Mouse (Mus musculus) layer of hippocampus, adult 9-11 months (tissue): ENCODE data around the gene Lhfpl5.

ENCODE experiments used
- DNase-seq: peaks from one replicate; pipeline ENCODE4 v3.0.0; 2022

The Lhfpl5 gene

DNA sequence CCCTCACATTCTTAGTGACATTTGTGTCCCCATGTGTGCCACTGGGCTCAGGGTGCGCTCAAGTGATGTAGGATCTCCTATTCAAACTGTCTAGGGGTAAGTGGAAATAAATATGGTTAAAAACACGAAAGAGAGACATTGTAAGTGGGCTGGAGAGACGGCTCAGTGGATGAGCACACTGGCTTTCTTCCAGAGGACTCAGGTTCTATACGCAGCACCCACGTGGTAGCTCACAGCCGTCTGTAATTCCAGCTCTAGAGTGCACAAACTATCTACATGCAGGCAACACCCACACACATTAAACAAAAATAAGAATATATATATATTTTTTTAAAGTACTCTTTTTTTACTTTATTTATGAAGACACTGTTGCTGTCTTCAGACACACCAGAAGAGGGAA, 2.5 kb upstream of the Lhfpl5 start:
- no peak for DNase-seq

DNA sequence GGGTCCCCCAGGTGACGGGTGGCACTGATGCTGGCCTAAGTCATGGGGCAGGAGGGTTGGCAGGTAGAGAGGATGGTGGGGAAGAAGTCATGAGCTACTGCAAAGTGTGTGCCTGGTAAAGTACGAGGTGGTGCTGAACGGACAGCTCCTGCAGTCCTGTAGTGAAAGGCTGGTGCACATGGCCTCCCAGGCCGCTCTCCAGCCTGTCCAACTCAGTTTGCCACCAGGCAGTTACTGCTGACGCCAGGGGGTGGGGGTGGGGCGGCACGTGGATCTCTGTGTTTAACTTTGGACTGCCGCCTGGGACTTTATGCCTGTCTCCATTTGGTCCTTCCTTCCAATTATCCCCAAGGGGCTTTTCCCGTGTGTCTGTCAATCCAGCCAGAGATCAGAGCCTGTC, 5.0 kb downstream of the Lhfpl5 start:
- DNase-seq: no peak

DNA sequence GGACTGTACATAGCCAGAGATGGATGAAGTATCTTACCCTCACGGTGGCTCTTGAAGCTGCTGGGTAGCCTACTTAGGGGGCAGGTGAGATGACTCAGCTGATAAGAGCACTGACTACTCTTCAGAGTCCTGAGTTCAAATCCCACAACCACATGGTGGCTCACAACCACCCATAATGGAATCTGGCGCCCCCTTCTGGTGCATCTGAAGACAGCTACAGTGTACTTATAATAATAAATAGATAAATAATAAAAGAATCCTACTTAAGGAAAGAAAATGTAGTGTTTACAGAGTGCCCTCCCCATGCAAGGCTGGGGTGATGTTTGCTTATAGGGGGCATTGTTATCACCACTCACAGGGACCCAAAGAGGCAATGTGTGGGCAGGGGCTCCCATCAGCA, 5.6 kb downstream of the Lhfpl5 start:
- DNase-seq: no peak

DNA sequence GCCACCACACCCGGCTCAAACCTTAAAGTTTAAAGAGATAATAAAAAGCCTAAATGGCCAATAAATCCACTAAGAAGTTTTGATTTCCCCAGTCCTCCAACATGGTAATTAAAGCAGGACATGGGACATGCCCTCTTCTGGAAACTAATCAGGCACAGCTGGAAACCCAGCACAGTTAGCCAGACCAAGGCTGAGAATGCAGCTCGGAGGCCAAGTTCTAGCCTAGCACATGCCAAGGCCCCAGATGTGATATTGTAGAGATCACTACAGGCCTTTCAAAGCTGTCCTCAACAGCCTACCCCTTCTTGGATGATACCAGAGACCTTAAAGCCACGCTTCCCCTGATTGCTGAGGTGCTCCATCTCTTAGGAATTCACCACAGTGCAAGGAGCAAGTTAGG, 11.1 kb downstream of the Lhfpl5 start:
- no peak for DNase-seq

DNA sequence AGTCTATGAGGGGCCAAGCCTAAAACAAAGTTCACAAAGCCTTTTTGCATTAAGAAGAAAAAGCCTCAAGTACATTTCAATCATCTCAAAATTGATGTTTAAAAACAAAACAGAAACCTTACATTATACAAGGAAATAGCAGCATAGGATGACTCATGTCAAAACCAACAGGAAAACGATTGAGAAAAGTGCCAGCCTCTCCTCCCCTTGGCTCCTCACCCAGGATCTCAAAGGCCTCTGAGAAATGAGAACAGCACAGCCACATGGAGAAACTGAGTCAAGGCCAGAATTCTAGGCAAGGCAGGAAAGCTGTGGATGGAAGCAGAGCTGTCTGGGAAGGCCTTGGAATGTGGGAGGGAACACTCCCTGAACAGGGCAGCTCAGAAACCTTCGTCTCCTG, 13.2 kb downstream of the Lhfpl5 start:
- DNase-seq: no peak

DNA sequence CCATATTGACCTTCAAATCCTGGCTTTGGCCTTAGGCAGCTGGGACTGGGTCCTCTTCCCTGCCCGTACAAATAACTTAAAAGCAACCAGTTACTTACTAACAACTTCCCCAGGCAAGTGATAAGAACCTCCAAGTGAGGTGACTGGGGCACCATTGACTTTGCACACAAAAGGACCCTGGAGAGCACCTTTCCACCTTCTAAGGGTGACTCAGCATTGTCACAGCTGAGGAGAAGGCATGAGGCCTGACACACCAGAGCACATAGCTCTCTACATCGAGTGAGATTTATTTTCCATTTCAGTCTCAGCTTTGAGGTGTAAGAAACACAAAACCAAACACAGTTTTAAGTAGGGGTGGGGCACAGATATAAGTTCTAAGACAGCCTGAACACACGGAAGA, 15.2 kb downstream of the Lhfpl5 start:
- no peak for DNase-seq

DNA sequence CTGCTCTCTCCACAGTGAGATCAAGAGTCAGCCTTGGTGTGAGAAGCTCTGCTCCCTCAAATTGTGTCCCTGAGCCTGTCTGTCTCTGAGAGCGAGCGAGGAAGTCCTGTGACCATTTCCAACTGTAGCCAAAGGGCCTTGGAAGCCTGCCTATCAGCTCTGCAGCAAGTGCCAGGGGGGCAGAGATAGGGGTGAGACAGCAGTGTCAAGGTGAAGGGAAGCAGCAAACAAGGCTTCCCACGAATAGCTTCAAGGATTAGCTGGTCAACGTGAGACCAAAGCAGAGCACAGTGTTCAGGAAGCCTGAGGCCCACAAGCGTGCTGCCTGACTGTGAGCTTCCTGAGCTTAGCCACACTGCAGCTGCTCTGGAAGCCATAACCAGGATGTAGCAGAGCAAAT, 16.0 kb downstream of the Lhfpl5 start:
- DNase-seq: no peak

DNA sequence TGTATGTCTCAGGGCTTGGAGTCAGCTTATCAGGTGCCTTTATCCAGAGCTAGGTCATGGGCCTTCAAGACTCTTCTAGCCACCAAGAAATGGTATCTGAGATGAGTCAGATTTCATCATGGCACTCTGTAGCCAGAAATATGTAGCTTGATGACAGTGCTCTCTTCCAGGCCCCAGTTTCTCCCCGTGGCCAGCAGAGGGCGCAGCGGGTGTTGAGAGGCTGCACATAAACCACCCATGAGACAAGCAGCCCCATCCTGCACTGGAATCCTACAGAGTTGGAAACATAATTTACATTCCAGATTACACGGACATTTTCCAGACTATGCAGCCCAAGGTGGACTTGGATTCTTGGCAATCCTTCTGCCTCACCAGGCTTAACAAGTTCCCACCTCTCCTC, 17.6 kb downstream of the Lhfpl5 start:
- peak; percentile 62 for DNase-seq

DNA sequence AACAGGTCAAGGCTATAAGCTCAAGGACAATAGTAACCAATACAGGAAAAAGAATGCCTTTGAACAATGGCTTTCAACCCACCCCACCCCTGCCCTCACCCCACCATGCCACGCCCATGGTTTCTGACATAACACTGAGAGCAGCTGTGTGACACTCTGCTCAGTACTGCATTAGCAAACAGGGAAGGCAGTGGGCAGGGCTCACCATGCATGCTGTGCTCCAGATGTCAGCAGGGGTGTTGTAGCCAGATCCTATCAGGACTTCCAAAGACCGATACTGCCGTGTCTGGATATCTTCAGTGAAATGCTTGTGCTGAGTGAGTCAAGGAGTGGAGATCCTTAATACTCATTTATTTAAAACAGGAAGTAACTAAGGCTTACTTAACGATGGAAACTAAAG, 18.5 kb downstream of the Lhfpl5 start:
- DNase-seq: no peak

DNA sequence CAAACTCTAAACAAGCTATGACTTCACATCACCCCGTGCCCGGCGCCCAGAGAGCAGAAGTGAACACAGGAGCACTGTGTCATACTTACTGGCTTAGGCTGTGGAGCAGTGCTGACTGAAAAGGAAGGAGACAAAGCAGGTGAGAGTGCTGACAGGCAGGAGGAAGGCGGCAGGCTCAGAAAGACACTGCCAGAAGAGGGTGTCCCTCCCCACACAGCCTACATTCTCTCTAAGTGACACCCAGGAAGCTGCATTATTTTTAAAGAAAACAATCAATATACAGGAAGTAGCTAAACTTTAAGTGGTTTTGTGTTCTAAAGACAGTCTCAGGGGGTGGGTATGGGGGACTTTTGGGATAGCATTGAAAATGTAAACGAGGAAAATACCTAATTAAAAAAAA, 25.3 kb downstream of the Lhfpl5 start:
- no peak for DNase-seq

DNA sequence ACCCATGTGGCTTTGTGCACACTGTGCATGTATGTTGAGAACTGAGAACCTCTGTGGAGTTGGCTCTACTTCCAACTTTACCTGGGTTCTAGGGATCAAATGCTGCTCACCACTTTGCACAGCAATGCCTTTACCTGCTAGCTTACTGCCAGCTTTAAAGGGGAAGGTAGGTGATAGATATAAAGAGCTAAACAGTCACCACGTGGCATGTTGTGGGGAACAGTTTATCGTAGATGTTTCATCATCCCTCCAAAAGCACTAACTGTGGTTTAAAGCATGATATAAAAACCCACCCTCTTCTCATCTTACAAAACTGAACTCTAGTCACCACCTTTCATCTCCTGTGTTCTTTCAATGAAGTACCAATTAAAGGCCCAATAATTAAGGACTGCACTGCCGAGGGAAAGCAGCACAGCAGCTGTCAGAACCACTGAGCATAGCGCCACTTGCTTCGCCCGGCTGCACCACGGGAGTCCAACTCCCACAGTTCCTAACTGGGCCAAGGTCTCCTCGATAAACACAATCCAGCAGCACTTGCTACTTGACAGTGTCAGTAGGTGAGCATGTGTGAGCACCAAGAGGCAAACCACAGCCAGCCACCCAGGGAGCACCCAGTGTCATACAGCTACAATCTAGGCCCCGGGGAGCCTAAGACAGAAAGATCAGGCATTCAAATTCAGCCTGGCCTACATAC, 26.3 kb downstream of the Lhfpl5 start:
- DNase-seq: no peak

DNA sequence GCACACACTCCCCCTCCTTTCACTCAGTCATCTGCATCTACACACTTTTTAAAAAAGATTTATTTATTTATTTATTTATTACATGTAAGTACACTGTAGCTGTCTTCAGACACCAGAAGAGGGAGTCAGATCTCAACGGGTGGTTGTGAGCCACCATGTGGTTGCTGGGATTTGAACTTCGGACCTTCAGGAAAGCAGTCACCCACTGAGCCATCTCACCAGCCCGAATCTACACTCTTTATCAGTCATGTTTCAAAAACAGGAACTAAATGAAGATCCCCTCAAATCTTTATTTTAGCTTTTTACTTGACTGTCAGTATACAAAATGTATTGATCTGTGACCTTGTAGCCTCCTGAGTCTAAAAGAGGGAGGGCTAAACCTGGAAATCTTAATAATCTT, 34.1 kb downstream of the Lhfpl5 start:
- DNase-seq: no peak

DNA sequence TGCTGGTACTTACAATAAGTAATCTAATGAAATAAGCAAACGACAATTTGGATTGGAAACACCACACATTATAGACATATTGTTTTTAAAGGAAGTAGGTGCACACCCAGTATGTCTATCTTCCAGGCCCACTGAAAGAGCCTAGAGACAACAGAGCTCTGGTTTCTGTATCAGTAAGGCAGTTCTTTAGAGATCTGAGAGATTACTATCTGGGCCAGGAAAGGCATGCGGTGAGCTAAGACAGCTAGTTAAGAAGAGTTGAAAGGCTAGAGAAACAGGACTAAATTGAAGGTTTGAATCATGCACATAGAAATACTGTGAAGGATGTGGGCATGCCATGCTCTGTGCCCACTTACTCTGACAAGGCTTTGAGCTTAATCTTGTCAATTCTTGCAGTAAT, 37.2 kb downstream of the Lhfpl5 start:
- DNase-seq: no peak

DNA sequence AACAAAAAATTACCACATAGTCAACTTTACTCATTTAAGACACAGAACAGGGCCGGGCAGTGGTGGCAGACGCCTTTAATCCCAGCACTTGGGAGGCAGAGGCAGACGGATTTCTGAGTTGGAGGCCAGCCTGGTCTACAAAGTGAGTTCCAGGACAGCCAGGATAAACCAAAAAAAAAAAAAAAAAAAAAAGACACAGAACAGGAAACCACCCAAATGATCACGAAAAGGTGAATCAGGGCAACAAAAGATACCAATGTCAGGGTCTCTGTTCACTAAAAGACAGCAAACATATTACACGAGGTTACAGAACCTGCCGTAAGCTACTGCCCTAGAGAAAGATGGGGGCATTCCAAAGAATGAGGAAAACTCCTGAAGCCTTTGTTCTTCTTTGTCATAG, 37.7 kb downstream of the Lhfpl5 start:
- DNase-seq: no peak

DNA sequence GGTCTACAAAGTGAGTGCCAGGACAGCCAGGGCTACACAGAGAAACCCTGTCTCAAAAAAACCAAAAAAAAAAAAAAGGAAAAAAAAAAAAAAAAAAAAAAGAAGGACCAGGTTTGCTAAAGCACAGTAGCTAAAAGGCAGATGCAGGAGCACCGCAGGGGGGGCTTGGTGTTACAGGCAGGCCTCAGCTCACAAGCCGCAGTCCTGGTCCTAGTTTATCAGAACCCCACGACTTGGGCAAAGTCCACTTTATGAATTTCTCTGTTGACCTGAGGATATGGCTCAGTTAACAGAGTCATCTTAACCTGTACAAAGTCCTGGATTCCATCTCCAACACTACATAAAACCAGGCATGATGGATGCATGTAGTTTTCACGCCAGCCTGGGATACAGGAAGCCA, 39.9 kb downstream of the Lhfpl5 start:
- no peak for DNase-seq

DNA sequence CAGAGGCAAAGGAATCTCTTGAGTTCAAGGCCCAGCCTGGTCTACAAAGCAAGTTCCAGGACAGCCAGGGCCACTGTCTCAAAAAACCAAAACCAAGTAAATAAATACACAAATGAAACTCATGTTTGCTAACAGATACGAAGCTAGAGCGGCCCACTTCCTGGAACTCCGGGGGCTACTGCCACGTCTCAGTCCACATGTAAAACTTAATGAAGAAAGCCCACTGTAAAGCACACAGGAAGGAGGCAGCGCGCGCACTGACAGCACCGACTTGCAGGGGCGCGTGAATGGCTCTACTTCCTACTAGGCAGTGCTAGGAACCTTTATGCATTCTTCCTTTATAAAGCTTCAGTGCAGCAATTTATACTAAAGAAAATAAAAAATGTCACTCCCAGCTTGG, 42.2 kb downstream of the Lhfpl5 start:
- no peak for DNase-seq

DNA sequence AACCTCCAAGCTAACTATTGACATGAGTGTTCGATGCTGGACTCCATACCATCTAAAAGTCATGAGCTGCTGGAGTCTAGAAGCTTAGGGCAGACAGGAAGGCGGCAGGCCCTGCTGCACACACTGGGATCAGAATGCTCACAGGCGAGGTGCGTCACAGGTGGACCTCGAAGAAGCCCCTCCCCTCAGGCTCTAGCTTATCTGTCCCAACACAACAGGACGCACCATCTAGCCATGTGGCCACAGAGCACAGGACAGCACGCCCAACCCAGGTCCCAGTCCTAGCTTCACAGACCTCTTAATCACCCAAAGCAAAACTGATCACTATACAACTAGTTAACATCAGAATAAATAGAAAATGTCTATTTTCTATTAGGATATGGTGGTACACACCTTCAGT, 42.7 kb downstream of the Lhfpl5 start:
- DNase-seq: no peak

DNA sequence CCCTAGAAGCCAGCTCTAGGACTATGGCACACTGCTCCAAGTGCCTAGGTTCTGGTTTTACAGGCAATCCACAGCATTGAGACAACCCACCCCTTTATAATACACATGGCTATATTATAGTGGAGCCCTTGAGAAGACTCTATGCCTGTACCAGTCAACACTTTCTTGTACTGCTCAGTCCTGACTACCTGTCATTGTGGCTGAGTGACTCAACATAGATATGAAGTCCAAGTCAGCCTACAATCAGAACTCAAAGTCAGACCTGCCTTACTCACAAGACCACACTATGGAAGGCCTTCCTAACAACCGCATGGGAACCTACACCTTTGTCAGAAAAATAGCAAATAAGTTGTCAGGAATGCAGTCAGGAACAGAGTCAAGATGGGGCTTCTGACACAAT, 43.3 kb downstream of the Lhfpl5 start:
- DNase-seq: no peak

DNA sequence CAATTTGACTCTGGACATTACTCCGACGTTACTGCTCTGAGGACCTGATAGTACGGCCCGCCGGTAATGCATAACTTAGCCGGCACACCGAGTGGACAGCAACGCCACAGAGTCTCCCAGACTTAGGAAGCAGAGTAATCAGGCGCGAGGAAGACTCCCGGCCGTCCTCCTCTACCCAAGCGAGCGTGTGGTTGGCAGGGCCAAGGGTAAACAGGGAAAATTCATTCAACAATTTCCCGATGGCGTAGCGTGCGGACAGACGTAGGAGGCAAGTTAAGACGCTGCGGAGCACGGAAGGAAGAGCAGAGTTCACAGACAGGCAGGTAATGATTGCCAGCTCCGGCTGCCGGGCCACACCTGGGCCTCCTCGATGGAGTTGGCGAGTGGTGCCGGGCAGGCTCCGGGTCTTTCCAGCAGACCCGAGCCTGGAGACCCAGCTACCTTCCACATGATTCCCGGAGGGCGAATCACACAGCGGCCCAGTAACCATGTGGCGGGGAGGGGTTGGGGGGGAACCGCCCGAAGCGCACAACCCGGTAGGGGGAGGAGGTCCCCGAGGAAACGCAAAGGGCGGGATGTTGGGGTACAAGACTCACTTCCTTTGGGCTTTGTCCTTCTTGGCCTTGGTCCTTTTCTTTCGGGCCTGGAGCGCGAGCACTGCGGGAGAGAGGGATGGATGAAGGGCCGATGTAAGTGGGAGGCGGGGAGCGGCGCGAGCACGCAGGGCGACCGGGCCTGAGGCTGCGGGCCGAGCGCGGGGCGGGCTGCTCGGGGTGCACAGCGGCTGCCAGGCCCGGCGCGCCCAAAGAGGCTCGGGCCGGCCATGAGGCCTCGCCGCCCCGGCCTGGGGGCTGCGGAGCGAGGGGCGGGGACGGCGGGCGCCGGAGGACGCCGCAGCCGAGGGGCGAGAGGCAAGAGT, 46.2 kb downstream of the Lhfpl5 start:
- DNase-seq: peak; percentile 32

DNA sequence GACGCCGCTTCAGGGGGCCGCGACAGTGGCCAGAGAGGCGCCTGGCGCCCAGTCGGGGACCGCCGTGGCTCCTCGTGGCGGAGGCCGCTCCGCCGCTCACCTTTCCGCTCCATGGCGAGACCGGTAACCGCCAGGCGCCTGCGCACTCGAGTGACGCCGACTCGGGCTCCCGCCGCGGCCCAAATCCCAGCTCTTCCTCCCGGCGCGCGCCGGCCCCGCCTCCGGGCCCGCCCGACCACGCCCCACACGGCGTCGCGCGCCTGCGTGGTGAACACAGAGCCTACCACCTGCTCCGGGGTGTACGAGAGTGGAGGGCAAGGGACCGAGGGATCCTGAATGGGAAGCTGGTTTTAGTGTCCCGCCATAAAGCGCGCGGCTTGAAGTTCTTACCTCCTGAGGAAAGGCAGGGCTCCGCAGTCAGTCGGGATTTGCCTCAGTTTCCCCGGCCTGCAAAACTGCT, 46.9 kb downstream of the Lhfpl5 start, which contains the start of gene Srpk1:
Gene Srpk1, minus strand, starts transcription at position 410 of the 460 bp plus-strand sequence.
- peak; percentile 89 for DNase-seq

DNA sequence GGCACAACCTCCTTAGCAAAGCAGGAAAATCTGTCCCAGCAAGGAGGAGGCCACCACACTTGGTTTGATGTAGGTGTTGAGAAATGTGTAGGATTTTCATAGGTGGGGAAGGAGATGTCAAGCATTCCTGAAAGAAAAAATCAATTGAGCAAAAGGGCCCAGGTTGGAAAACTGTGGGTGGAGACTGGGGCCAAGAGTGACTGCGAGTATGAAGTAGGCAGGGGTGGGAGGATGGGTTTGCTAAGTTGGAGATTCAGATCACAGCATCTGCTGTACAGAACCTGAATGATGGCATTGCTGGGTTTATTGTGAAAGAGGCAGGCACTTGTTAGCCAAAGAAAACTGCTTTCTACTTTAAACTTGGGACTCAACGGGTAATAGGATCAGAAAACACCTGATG, 49.4 kb downstream of the Lhfpl5 start:
- DNase-seq: no peak

DNA sequence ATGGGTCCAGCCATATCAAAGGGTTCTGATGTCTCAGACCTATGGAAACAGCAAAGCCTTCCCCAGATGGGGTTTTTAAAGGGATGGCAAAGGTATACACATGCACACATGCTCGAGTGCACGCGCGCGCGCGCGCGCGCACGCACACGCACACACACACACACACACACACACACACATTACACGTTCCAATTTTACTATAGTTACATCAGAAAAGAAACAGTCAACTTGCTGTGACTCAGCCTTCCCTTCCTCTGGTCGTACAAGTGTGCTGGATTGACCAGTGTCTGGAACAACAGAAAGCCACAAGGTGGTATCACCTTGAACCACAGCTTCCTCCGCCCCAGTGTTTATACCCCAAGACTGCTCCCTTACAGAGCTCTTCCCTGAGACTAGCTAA, 49.9 kb downstream of the Lhfpl5 start:
- no peak for DNase-seq

DNA sequence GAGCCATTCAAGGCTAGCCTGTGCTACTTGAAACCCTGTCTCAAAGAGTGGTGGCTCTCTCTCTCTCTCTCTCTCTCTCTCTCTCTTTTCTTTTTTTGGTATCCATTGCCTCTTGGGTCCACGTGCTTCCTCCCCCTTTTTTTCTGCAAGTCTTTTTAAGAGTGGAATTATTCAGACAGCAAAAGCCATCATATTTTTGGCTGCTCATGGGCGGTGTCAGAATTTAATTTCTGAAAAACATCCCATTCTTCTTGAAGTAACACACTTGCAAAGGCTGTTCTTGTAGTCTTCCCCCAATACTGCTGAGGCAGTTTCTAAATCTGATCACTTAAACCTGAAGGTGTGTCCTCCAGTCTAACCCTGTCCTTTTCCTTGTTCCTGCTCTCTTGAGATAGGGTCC, 51.5 kb downstream of the Lhfpl5 start:
- DNase-seq: no peak
